Mouse (Mus musculus): ENCODE measurements at regions not wholly inside any gene's neighbourhood (a gene's known extent, or its start where the extent isn't known, plus 50 kb on each side); places are given as distances from the start of the nearest gene placed in this dataset.
"Not testable (repeated sequence)": the region's sequence is repeated elsewhere in the genome, so short reads cannot be mapped to it uniquely, and the experiment has no call there.

- not testable (repeated sequence) for H3K27ac ChIP-seq; H3K4me1 ChIP-seq (replicated peaks); H3K36me3 ChIP-seq; H3K9me3 ChIP-seq; H3K9ac ChIP-seq; H3K4me2 ChIP-seq (replicated peaks); H3K27me3 ChIP-seq (replicated peaks); ATAC-seq; H3K4me3 ChIP-seq (replicated peaks)
- WGBS, result 87% methylated on average over 1 of the region's 1 CpGs
Observed at GRCm38 (mm10) chr14:53572701-53573100, 681.2 kb downstream of the Dad1 start.

DNA sequence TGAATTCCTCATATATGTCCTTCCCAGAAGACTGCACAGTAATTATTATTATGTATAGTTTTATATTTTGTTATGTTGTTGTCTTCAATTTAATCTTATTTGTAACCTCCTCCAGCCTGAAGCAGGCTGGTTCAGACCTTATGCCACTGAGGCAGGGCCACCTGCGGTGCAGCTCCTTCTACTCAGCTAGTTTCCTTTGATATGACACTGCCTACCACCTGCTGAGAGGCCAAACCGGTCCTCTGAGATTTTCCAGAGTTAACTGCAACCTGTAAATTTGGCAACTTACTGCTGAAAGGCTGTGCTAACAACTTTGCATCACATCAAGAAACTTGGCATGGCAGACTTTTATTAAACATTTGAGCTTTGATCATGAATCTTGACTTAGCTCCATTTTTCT lies 691.3 kb downstream of the Dad1 start:
- Histone ChIP-seq H3K36me3 (no peaks in the 10 kb centered on the region), H3K27ac (no peak overlapping the region), H3K27me3 (replicated peaks) (no peaks in the 10 kb centered on the region), H3K4me3 (replicated peaks) (no peak overlapping the region), H3K4me1 (replicated peaks) (no peaks in the 10 kb centered on the region), H3K9me3 (no peaks in the 10 kb centered on the region), H3K4me2 (replicated peaks) (no peak overlapping the region), H3K9ac (no peak overlapping the region)
- 42% methylated on average over 2 of the region's 2 CpGs for WGBS
- no peak for ATAC-seq

GRCm38 (mm10) chr14:53560146-53560545 lies 693.8 kb downstream of the Dad1 start:
- not testable (repeated sequence) for H3K36me3 ChIP-seq; H3K27ac ChIP-seq; H3K4me2 ChIP-seq (replicated peaks); H3K9ac ChIP-seq; ATAC-seq; H3K9me3 ChIP-seq; H3K4me3 ChIP-seq (replicated peaks); H3K27me3 ChIP-seq (replicated peaks); H3K4me1 ChIP-seq (replicated peaks)
- 76% methylated on average over 5 of the region's 5 CpGs for WGBS

- ATAC-seq; H3K4me3 ChIP-seq (replicated peaks); H3K4me1 ChIP-seq (replicated peaks); H3K4me2 ChIP-seq (replicated peaks); H3K9me3 ChIP-seq; H3K27me3 ChIP-seq (replicated peaks); H3K9ac ChIP-seq; H3K36me3 ChIP-seq; H3K27ac ChIP-seq: not testable (repeated sequence)
Observed at GRCm38 (mm10) chr14:53559386-53559920, 694.5 kb downstream of the Dad1 start.

GRCm38 (mm10) chr14:53553771-53554170 lies 700.1 kb downstream of the Dad1 start:
- no peaks in the 10 kb centered on the region for H3K9me3 ChIP-seq
- no peak for ATAC-seq
- H3K27me3 ChIP-seq (replicated peaks), result no peaks in the 10 kb centered on the region
- no peak overlapping the region for H3K4me2 ChIP-seq (replicated peaks)
- no peak overlapping the region for H3K9ac ChIP-seq
- H3K36me3 ChIP-seq, result no peaks in the 10 kb centered on the region
- no peak overlapping the region for H3K27ac ChIP-seq
- H3K4me1 ChIP-seq (replicated peaks), result no peaks in the 10 kb centered on the region
- no peak overlapping the region for H3K4me3 ChIP-seq (replicated peaks)

- ATAC-seq, result not testable (repeated sequence)
Observed at GRCm38 (mm10) chr14:53547365-53547764, 706.5 kb downstream of the Dad1 start.

DNA sequence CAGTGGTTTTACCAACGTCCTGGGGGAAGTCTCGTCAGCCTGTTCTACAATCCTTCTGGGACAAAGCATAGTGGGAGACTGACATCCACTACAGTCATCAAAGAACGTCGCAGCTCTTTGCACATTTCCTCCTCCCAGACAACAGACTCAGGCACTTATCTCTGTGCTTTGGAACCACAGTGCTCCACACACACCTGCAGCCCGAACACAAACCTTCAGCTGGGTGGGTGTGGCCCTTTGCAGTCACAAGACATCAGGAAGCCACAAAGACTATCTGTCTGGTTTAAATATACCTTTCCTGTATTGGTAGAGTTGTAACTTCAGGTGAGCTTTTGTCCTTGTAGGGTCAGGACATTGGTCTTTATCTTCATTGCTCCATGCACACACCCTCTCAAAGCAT lies 708.6 kb downstream of the Dad1 start:
- Histone ChIP-seq H3K9ac (no peak overlapping the region), H3K9me3 (no peaks in the 10 kb centered on the region), H3K27me3 (replicated peaks) (no peaks in the 10 kb centered on the region), H3K27ac (no peak overlapping the region), H3K4me2 (replicated peaks) (no peak overlapping the region), H3K36me3 (no peaks in the 10 kb centered on the region), H3K4me3 (replicated peaks) (no peak overlapping the region), H3K4me1 (replicated peaks) (no peaks in the 10 kb centered on the region)
- WGBS, result 59% methylated on average over 5 of the region's 5 CpGs
- no peak for ATAC-seq

More at GRCm38 (mm10) chr14:53547365-53547764, 706.5 kb downstream of the Dad1 start:
- H3K4me3 ChIP-seq (replicated peaks); H3K27me3 ChIP-seq (replicated peaks); H3K4me2 ChIP-seq (replicated peaks); H3K9me3 ChIP-seq; H3K36me3 ChIP-seq; H3K27ac ChIP-seq; H3K4me1 ChIP-seq (replicated peaks); H3K9ac ChIP-seq: not testable (repeated sequence)

GRCm38 (mm10) chr14:53541640-53542039 lies 712.3 kb downstream of the Dad1 start:
- not testable (repeated sequence) for H3K9me3 ChIP-seq; H3K4me3 ChIP-seq (replicated peaks); H3K4me2 ChIP-seq (replicated peaks); H3K36me3 ChIP-seq; H3K4me1 ChIP-seq (replicated peaks); H3K27ac ChIP-seq; ATAC-seq; H3K9ac ChIP-seq; H3K27me3 ChIP-seq (replicated peaks)
- WGBS, result 53% methylated on average over 2 of the region's 2 CpGs

GRCm38 (mm10) chr14:53537895-53538294 lies 716.0 kb downstream of the Dad1 start:
- H3K9me3 ChIP-seq; H3K9ac ChIP-seq; ATAC-seq; H3K4me1 ChIP-seq (replicated peaks); H3K27me3 ChIP-seq (replicated peaks); H3K27ac ChIP-seq; H3K4me2 ChIP-seq (replicated peaks); H3K4me3 ChIP-seq (replicated peaks); H3K36me3 ChIP-seq: not testable (repeated sequence)
- 58% methylated on average over 7 of the region's 7 CpGs for WGBS

DNA sequence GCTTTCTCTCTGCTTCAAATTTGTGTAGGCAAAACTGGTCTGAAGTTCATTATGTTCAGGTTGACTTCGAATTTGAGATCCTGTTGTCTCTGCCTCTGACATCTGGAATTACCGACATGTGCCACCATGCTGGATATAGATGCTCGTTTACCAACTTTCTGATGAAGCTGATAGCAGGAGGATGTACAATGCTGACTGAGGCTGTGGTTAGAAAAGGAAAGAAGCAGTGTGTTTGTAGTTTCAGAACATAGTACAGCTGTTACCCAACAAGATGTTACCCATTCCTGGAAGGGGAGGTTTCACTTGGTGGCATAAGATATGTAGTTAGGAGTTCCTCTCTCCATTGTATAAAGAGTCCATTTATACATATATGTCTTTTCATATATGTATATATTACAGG lies 730.5 kb downstream of the Dad1 start:
- H3K4me1 ChIP-seq (replicated peaks); H3K4me3 ChIP-seq (replicated peaks); ATAC-seq; H3K36me3 ChIP-seq; H3K27me3 ChIP-seq (replicated peaks); H3K9me3 ChIP-seq; H3K4me2 ChIP-seq (replicated peaks); H3K9ac ChIP-seq; H3K27ac ChIP-seq: not testable (repeated sequence)
- no CpG with 5 or more reads among the region's 3 CpGs for WGBS

DNA sequence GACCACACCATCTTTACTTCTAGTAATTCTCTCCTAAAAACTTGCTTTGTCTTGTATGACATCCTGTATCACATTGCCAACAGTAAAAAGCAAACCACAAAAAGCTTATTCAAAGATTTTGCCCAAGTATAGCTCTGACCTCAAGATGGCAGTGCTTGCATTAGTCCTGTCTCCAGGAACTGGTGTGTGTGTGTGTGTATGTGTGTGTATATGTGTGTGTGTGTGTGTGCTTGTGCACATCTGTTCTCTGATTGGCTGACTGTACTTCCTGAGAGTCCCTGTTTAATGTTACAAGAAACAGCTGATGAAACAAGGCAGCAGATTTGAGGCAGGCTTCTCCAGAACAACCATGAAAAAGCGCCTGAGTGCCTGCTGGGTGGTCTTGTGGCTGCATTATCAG lies 735.0 kb downstream of the Dad1 start:
- no CpG with 5 or more reads among the region's 1 CpGs for WGBS
- not testable (repeated sequence) for H3K36me3 ChIP-seq; H3K27me3 ChIP-seq (replicated peaks); H3K4me2 ChIP-seq (replicated peaks); H3K9ac ChIP-seq; H3K9me3 ChIP-seq; H3K4me3 ChIP-seq (replicated peaks); H3K27ac ChIP-seq; H3K4me1 ChIP-seq (replicated peaks)
- peak; percentile 53; the same call in 1 of the 2 replicates for ATAC-seq

DNA sequence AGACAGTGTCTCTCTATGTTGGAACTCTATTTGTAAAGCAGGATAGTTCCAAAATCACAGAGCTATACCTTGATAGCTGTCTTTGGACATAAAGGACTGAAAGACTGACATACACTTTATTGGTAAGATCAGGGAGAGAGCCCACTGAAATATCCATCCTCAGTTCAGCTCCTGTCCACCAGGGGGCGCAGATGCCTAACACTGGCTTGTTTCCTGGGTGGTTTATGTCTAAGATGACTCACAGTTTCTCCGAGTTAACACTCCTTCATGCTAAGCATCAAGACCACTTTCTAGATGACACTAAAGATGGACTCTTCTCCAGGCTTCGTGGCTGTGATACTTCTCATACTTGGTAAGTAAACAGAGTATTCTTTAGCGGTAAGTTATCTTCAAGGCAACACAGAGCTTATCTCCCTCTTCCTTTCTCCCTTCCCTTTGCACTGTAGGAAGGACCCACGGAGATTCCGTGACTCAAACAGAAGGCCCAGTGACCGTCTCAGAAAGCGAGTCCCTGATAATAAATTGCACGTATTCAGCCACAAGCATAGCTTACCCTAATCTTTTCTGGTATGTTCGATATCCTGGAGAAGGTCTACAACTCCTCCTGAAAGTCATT lies 737.2 kb downstream of the Dad1 start:
- H3K4me1 ChIP-seq (replicated peaks); H3K4me3 ChIP-seq (replicated peaks); ATAC-seq; H3K9me3 ChIP-seq; H3K4me2 ChIP-seq (replicated peaks); H3K27ac ChIP-seq; H3K27me3 ChIP-seq (replicated peaks); H3K36me3 ChIP-seq; H3K9ac ChIP-seq: not testable (repeated sequence)
- no CpG with 5 or more reads among the region's 10 CpGs for WGBS

- 34% methylated on average over 1 of the region's 2 CpGs for WGBS
- not testable (repeated sequence) for H3K4me2 ChIP-seq (replicated peaks); H3K4me3 ChIP-seq (replicated peaks); H3K9ac ChIP-seq; H3K27me3 ChIP-seq (replicated peaks); H3K27ac ChIP-seq; H3K36me3 ChIP-seq; ATAC-seq; H3K4me1 ChIP-seq (replicated peaks); H3K9me3 ChIP-seq
Observed at GRCm38 (mm10) chr14:53505389-53505788, 748.5 kb downstream of the Dad1 start.

Measured in intestine, embryonic 15.5 days (tissue).